Mouse (Mus musculus) limb, embryonic 13.5 days (tissue): ENCODE measurements around the gene Setd3. TPM values are rescaled to one million over a fixed set of nuclear protein-coding genes. Genes with fewer than 3 reads are reported as not detected.
"Not testable (repeated sequence)": the region's sequence is repeated elsewhere in the genome, so short reads cannot be mapped to it uniquely, and the experiment has no call there.

Experiments used
- ATAC-seq: fragments of 200-750 bp; cut with Nextera tagmentation; 2 replicates; pipeline ENCODE4 v1.8.0; 2017; ENCODE audit warnings: low read depth, moderate number of reproducible peaks, moderate TSS enrichment; ENCODE audit not compliant: low FRiP score
- H3K27ac ChIP-seq: fragments of 300-500 bp; sonication (generic); 2 replicates; pipeline ENCODE4 v1.5.1; 2015; ENCODE audit warnings: inconsistent platforms, mild to moderate bottlenecking, moderate library complexity
- H3K27me3 ChIP-seq: fragments of 300-500 bp; sonication (generic); 2 replicates; pipeline ENCODE4 v1.6.1; 2015; ENCODE audit warnings: mild to moderate bottlenecking, inconsistent platforms
- H3K36me3 ChIP-seq: fragments of 300-500 bp; sonication (generic); 2 replicates; pipeline ENCODE4 v1.6.1; 2015; ENCODE audit warnings: inconsistent platforms, mild to moderate bottlenecking, moderate library complexity
- H3K4me1 ChIP-seq: fragments of 300-500 bp; sonication (generic); 2 replicates; pipeline ENCODE4 v1.6.1; 2015; ENCODE audit warnings: inconsistent platforms
- H3K4me2 ChIP-seq: fragments of 300-500 bp; sonication (generic); replicated peaks from 2 replicates; pipeline ENCODE4 v1.6.1; 2015; ENCODE audit warnings: inconsistent platforms, mild to moderate bottlenecking, moderate library complexity
- H3K4me3 ChIP-seq: fragments of 300-500 bp; sonication (generic); 2 replicates; pipeline ENCODE4 v1.5.1; 2015; ENCODE audit warnings: moderate library complexity, mild to moderate bottlenecking, inconsistent platforms
- H3K9ac ChIP-seq: fragments of 300-500 bp; sonication (generic); 2 replicates; pipeline ENCODE4 v1.6.1; 2015; ENCODE audit warnings: mild to moderate bottlenecking, inconsistent platforms
- H3K9me3 ChIP-seq: fragments of 300-500 bp; sonication (generic); 2 replicates; pipeline ENCODE4 v1.6.1; 2016; ENCODE audit warnings: inconsistent platforms
- WGBS: fragments of 180-500 bp; shearing (Covaris S2); methylation state at CpG from one replicate; pipeline ENCODE4 v1.1.7; 2015; 5-methylcytosine and 5-hydroxymethylcytosine counted together
- polyA plus RNA-seq: library from polyadenylated mRNA; unstranded; fragments of >200 nt; fragmentation: Nextera tagmentation; extraction: Ambion mirVana; gene quantifications from 2 replicates; pipeline ENCODE4 v1.2.1, GENCODE M21; 2015

The Setd3 gene
- polyA plus RNA-seq, 1 experiment from 2014 or later: 93.2 TPM

DNA sequence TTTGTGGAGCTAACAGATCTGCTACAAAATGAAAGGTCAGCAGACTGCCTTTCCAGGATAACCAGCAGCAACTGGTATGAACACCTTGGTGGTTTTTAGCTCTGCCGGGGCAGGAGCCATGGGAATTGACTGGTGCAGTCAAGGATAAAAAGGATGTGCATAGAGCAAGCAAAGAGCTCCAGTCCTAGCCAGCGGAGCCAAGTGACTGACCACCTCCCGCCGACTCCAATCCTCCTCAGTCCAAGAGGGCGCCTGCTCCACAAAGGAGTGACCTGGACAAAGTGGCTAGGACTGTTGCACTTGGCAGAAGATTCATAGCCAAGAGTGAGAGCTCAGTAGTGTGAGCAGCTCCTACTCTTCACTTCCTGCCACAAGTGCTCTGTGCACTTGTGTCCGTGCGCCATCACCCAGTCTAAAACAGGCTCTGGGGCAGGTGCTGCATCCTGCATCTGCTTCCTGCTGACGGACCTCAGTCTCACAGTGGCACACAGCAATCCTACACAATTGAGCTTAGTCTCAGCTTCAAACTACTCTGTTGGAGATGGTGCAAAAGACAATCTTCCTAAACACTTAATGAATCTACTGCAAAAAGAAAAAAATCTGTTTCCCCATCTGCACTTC is 46.6 kb downstream of the Setd3 start:
- no peaks in the 10 kb centered on the region for H3K9me3 ChIP-seq
- peaks cover 80% of the 10 kb centered on the region for H3K36me3 ChIP-seq
- 0 out of 2 replicates have a peak, but pooled peaks cover 3% of the 10 kb centered on the region for H3K4me1 ChIP-seq
- H3K4me2 ChIP-seq: no peak overlapping the region
- no peak overlapping the region for H3K9ac ChIP-seq
- no peak overlapping the region for H3K4me3 ChIP-seq
- ATAC-seq: no peak
- WGBS: 84% methylated on average over 8 of the region's 8 CpGs
- H3K27me3 ChIP-seq: no peaks in the 10 kb centered on the region
- no peak overlapping the region for H3K27ac ChIP-seq

DNA sequence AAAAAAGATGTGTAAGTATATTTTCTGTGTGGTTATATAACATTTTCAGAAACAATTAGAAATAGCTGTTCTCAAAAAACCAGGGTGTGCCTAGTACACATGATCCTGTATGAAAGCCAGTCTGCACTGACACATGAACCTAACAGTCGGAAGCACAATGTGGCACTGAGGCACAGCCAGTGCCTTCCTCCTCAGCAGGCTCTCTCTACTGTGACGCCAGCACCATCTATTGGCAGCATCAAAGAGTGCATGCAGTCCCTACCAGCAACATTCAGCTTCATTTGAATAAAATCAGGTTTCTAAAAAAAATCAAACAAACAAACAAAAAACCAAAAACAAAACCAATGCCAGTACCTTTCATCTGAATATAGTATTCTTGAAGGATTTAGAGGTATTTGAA is 57.8 kb downstream of the Setd3 start:
- no peak overlapping the region for H3K4me2 ChIP-seq
- peaks cover 14% of the 10 kb centered on the region for H3K4me1 ChIP-seq
- H3K27me3 ChIP-seq: no peaks in the 10 kb centered on the region
- H3K36me3 ChIP-seq: peaks cover 15% of the 10 kb centered on the region
- H3K9ac ChIP-seq: no peak overlapping the region
- H3K4me3 ChIP-seq: no peak overlapping the region
- 8% methylated on average over 2 of the region's 2 CpGs for WGBS
- no peaks in the 10 kb centered on the region for H3K9me3 ChIP-seq
- no peak; the same call in 1 of the 2 replicates for ATAC-seq
- H3K27ac ChIP-seq: no peak overlapping the region

DNA sequence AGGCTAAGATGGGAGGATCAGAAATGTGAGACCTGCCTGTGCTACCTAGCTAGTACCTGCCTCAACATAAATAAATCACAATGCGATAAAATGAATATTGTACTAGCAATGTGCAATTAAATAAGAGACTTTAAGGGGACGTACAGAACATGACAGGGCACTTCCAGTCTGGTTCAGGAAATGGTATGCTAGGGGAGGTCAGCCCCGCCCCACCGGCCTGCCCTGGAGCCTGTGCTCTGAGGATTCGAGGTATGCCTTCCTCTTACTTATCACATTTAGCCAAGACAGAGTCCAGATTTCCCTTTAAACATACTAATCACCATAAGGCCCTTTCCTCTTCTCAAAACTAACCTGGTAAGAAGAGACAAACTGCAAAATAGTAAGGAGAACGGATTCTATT is 58.7 kb downstream of the Setd3 start:
- whole genome bisulfite sequencing: 65% methylated on average over 6 of the region's 6 CpGs
- Histone ChIP-seq H3K9me3 (no peaks in the 10 kb centered on the region), H3K4me3 (no peak overlapping the region), H3K9ac (no peak overlapping the region), H3K4me2 (no peak overlapping the region), H3K27me3 (no peaks in the 10 kb centered on the region), H3K27ac (no peak overlapping the region), H3K4me1 (peaks cover 14% of the 10 kb centered on the region), H3K36me3 (peaks cover 22% of the 10 kb centered on the region)
- no peak for ATAC-seq

DNA sequence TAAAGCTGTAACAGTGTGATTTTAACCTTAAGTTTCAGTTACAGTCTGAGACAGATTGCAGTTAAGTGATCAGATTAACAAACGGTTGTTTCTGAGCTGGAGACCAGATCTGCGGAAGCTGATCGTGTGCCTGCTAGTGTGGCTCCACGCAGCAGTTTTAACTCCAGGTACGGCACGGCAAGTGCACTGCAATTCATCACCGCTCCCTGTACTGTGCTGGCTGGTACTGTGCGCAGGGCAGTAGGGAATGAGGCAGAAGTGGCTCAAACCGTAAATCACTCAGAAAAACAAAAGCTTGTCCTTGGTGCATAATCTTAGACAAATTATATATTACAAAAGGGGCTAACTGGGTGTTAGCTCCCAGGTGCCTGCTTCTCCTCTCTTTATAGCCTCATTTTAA is 59.2 kb downstream of the Setd3 start:
- peaks cover 27% of the 10 kb centered on the region for H3K36me3 ChIP-seq
- no peaks in the 10 kb centered on the region for H3K9me3 ChIP-seq
- no peak overlapping the region for H3K4me2 ChIP-seq
- no peak overlapping the region for H3K27ac ChIP-seq
- H3K9ac ChIP-seq: no peak overlapping the region
- no peak for ATAC-seq
- peaks cover 14% of the 10 kb centered on the region for H3K4me1 ChIP-seq
- H3K4me3 ChIP-seq: no peak overlapping the region
- WGBS: 54% methylated on average over 9 of the region's 9 CpGs
- H3K27me3 ChIP-seq: no peaks in the 10 kb centered on the region

DNA sequence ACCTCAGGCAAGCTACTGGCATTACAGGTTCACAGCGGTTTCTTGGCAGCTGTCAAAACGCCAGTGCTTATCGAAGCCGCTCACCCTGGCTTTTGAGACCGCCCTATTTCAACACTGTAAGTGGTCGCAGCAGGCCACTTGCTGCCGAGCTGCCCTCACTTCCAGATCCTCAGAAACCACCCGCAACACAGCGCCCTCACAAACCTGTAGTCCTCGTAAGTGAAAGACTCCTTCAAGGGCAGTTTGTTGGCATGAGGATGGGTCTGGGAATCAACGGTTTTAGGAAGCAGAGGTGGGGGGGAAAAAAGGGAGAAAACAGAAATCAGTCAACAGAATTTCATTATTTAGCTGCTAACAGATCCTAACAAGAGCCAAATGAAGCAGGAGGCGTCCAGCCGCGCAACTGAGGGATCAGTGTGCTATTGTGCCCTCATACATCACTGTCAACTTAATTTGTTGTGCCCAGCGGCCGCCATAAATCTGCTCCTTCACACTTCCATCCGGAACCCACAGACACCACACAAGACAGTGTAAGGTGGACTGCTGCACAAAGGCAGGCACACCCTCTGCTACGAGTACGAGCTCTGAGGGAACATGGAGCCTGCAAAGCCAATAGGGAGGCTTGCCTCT is 60.1 kb downstream of the Setd3 start:
- Histone ChIP-seq H3K4me3 (no peak overlapping the region), H3K9ac (no peak overlapping the region), H3K36me3 (peaks cover 33% of the 10 kb centered on the region), H3K27ac (no peak overlapping the region), H3K4me2 (no peak overlapping the region), H3K4me1 (peaks cover 14% of the 10 kb centered on the region), H3K9me3 (no peaks in the 10 kb centered on the region), H3K27me3 (no peaks in the 10 kb centered on the region)
- no peak for ATAC-seq
- 35% methylated on average over 19 of the region's 19 CpGs for WGBS

DNA sequence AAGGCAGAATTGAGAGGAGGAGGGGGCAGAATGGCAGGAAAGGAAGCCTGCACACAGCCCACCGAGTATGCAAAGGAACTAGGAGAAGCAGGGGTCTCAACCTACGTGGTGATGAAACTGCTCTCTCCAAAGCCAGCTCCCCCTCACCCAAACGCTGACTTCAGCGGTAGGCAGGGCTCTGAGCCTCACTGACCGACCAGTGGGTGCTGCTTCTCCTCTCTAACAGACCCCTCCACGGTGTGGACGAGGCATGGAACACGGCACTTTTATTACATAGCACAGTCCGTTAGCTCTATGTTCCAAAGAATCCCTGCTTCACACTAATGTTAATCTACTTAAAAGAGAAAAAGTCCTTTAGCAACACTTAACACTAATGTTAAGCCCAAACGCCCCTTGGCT is 60.6 kb downstream of the Setd3 start:
- Histone ChIP-seq H3K27me3 (no peaks in the 10 kb centered on the region), H3K27ac (no peak overlapping the region), H3K4me1 (peaks cover 14% of the 10 kb centered on the region), H3K9me3 (no peaks in the 10 kb centered on the region), H3K4me2 (no peak overlapping the region), H3K9ac (no peak overlapping the region), H3K4me3 (no peak overlapping the region), H3K36me3 (peaks cover 34% of the 10 kb centered on the region)
- ATAC-seq: no peak
- WGBS: 54% methylated on average over 10 of the region's 10 CpGs

DNA sequence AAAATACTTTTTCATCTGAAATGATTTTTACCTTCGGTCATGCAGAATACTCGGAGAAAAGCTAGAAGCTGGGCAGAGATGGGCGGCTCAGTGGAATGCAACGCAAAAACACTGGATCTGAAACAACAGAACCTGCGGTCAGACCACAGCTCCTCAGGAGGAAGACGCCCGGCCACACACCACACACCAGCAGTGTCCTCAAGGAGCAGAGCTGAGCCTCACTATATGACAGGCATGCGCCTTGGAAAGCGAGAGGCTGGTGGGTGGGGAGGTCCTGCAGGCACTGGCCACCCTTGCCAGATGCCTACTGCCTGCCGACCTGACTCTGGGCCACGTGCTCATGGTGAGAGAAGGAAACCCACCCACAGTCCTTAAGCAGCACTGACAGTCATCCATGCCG is 67.9 kb downstream of the Setd3 start:
- WGBS: 74% methylated on average over 12 of the region's 12 CpGs
- H3K36me3 ChIP-seq: peaks cover 56% of the 10 kb centered on the region

DNA sequence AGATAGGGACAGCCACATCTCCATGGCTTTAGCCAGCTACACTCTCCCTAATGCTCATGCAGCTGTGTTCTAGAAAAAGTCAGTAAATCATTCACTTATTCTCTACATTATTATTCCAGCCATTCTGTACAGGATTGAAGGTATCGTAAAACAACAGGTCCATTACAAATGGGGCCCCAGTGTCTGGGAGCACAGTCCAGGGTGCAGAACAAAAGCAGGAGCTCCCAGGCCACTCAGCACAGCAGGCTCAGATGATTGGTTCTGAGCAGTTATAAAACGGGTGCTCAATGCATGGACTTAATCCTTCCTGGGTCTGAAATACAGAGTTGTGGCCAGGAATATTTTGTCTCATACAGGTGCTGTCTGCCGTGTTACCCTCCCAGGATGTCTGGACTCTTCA is 68.4 kb downstream of the Setd3 start:
- 62% methylated on average over 3 of the region's 3 CpGs for WGBS
- peaks cover 56% of the 10 kb centered on the region for H3K36me3 ChIP-seq

More for the DNA sequence above, 67.9 kb downstream of the Setd3 start:
- no peak overlapping the region for H3K27ac ChIP-seq
- H3K9me3 ChIP-seq: no peaks in the 10 kb centered on the region
- H3K4me1 ChIP-seq: no peaks in the 10 kb centered on the region
- H3K9ac ChIP-seq: no peak overlapping the region
- H3K4me2 ChIP-seq: no peak overlapping the region
- no peak for ATAC-seq
- no peaks in the 10 kb centered on the region for H3K27me3 ChIP-seq
- no peak overlapping the region for H3K4me3 ChIP-seq

DNA sequence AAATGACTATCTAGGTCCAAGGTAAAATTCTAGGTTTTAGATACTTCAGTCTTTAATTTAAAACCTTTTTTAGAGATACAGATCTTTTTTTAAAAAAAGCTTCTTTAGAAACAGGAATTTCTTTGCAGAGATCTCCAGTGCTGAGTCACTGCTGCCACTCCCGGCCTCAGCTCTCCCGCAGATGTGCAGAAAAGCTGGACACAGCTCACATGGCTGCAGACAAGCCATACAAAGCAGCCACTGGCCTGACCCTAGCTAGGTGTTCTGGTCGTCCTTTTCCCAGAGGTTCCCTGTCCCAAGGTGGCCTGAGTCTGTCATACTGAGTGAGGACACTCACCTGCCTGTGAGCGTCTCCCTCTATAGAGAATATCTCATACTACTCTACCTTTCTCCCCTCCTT is 69.4 kb downstream of the Setd3 start:
- Histone ChIP-seq H3K4me2 (no peak overlapping the region), H3K36me3 (peaks cover 57% of the 10 kb centered on the region), H3K4me3 (no peak overlapping the region), H3K9ac (no peak overlapping the region), H3K9me3 (no peaks in the 10 kb centered on the region), H3K27me3 (no peaks in the 10 kb centered on the region), H3K4me1 (no peaks in the 10 kb centered on the region), H3K27ac (no peak overlapping the region)
- ATAC-seq: no peak
- 81% methylated on average over 4 of the region's 4 CpGs for WGBS

More for the DNA sequence above, 68.4 kb downstream of the Setd3 start:
- H3K9me3 ChIP-seq: no peaks in the 10 kb centered on the region
- no peak overlapping the region for H3K27ac ChIP-seq
- H3K4me1 ChIP-seq: no peaks in the 10 kb centered on the region
- no peak overlapping the region for H3K4me2 ChIP-seq
- H3K27me3 ChIP-seq: no peaks in the 10 kb centered on the region
- no peak overlapping the region for H3K4me3 ChIP-seq
- no peak overlapping the region for H3K9ac ChIP-seq
- no peak for ATAC-seq

DNA sequence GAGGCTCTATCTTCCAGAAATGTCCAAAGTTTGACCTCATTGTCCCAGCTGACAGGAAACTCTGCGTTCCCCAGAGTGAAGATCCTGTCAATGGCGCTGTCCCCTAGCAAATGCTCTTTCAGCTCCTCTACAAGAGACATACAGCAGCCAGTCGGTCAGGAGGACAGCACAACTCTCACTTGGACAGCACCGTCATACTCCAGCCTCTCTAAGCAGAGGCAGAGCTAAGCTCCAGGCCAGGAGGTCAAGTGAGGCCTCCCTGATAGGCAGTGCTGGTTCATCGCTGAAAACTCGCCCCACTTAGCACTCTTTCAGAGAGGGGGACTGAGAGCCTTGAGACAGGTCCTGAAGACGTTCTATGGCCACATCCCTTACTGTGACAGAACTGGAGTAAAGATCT is 70.5 kb downstream of the Setd3 start:
- H3K27me3 ChIP-seq, H3K4me3 ChIP-seq, ATAC-seq, H3K9ac ChIP-seq, H3K27ac ChIP-seq, H3K4me1 ChIP-seq, H3K9me3 ChIP-seq, H3K4me2 ChIP-seq: not testable (repeated sequence)
- H3K36me3 ChIP-seq: peaks cover 51% of the 10 kb centered on the region
- WGBS: 84% methylated on average over 7 of the region's 7 CpGs

DNA sequence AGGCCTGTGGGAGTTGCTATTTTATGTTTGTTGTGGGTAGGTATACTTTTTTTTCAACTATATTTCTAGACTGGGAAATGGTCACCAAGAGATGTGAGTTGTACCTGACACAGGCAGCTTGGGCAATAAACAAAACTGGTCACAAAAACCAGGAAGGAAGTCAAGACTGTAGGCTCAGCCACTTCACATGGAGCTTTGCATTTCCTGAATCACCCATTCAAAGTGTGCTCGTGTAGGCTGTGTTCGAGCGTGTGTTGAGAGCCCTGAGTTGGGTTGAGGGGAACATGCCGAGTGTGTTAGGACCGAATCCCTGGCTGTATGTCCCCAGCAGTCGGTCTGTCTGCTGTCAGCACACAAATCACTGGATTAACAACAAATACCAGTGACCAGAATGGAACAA is 75.8 kb downstream of the Setd3 start:
- Histone ChIP-seq H3K27ac (no peak overlapping the region), H3K4me3 (no peak overlapping the region), H3K9ac (no peak overlapping the region), H3K4me1 (peaks cover 7% of the 10 kb centered on the region), H3K9me3 (no peaks in the 10 kb centered on the region), H3K36me3 (peaks cover 25% of the 10 kb centered on the region), H3K4me2 (no peak overlapping the region), H3K27me3 (no peaks in the 10 kb centered on the region)
- 23% methylated on average over 6 of the region's 6 CpGs for WGBS
- ATAC-seq: no peak

DNA sequence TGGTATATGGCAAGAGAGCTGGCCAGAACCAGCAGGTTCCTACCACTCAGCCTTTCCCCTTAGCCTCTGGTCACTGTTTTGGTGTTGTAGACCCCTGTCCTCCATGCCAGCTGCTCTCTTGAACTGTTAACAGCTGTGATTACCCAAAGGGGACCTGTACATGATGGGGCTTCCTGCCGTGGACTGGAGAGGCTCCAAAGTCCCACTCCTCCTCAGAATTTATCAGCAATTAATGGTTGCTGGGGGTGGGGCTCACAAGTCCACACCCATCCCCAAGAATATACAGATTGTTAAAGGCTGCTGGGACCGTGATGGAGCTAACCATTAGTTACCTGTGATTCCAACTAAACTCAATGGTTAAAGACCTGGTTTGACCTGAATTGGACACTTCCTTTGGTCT is 77.0 kb downstream of the Setd3 start:
- ATAC-seq: no peak
- 44% methylated on average over 2 of the region's 2 CpGs for WGBS

DNA sequence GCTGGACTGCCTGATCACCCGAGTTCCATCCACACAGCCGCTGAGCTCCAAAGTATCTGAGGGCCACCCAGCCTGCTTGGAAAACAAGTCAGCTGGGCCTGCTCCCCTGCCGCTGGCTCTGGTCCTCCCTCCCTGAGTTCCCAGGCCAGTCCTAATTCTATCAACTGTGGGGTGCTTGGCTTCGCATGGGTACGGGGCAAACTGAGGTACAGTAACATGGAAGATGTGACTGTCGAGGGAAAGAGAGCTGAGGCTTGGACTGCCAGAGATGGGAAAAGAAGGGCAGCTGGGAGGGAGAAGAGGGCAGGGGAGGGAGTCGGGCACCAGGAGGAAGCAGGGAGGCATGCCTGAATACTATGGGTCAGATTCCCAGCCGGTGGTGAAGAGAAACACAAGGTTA is 78.9 kb downstream of the Setd3 start:
- 77% methylated on average over 8 of the region's 8 CpGs for WGBS
- no peak overlapping the region for H3K27ac ChIP-seq
- H3K36me3 ChIP-seq: peaks cover 3% of the 10 kb centered on the region
- H3K9me3 ChIP-seq: no peaks in the 10 kb centered on the region
- H3K4me2 ChIP-seq: no peak overlapping the region
- no peaks in the 10 kb centered on the region for H3K27me3 ChIP-seq
- no peak overlapping the region for H3K4me3 ChIP-seq
- ATAC-seq: no peak
- H3K4me1 ChIP-seq: peaks cover 11% of the 10 kb centered on the region
- no peak overlapping the region for H3K9ac ChIP-seq

More for the DNA sequence above, 77.0 kb downstream of the Setd3 start:
- Histone ChIP-seq H3K27me3 (no peaks in the 10 kb centered on the region), H3K4me1 (peaks cover 11% of the 10 kb centered on the region), H3K4me2 (no peak overlapping the region), H3K9ac (no peak overlapping the region), H3K27ac (no peak overlapping the region), H3K4me3 (no peak overlapping the region), H3K36me3 (peaks cover 17% of the 10 kb centered on the region), H3K9me3 (no peaks in the 10 kb centered on the region)
